Mouse (Mus musculus) liver, embryonic 14.5 days (tissue): ENCODE data around the gene Jph3. TPM values are rescaled to one million over a fixed set of nuclear protein-coding genes. Genes with fewer than 3 reads are reported as not detected.

Experiments used
- ATAC-seq: fragments of 200-750 bp; cut with Nextera tagmentation; 2 replicates; pipeline ENCODE4 v1.8.0; 2017; ENCODE audit warnings: moderate number of reproducible peaks, mild to moderate bottlenecking, moderate library complexity; ENCODE audit not compliant: insufficient read depth
- DNase-seq, 3 experiments: peaks; one replicate each; pipeline ENCODE4 v3.0.0-alpha.2; 2012 to 2013; ENCODE audit warnings: low read depth in 3 of 3, low spot score in 3 of 3
- H3K27ac ChIP-seq: fragments of 300-500 bp; sonication (generic); 2 replicates; pipeline ENCODE4 v1.5.1; 2014; ENCODE audit warnings: moderate library complexity, mild to moderate bottlenecking, control low read depth, inconsistent platforms
- H3K27me3 ChIP-seq: fragments of 300-500 bp; sonication (generic); 2 replicates; pipeline ENCODE4 v1.6.1; 2014; ENCODE audit warnings: mild to moderate bottlenecking, low read length, moderate library complexity; ENCODE audit not compliant: control insufficient read depth, insufficient read depth
- H3K36me3 ChIP-seq: fragments of 300-500 bp; sonication (generic); replicated peaks from 2 replicates; pipeline ENCODE4 v1.6.1; 2014; ENCODE audit warnings: low read depth; ENCODE audit not compliant: control insufficient read depth, insufficient read depth
- H3K4me1 ChIP-seq, 2 experiments: fragments of 200-500 bp in 1 of 2; fragments of 300-500 bp in 1 of 2; sonication (generic) in 1 of 2; replicated peaks; 2 replicates each; pipeline ENCODE4 v1.6.1; 2012 to 2014; ENCODE audit warnings: antibody characterized with exemption in 1 of 2, inconsistent platforms in 1 of 2, low read length in 1 of 2; ENCODE audit not compliant: control insufficient read depth in 2 of 2, insufficient read depth in 2 of 2
- H3K4me2 ChIP-seq: fragments of 300-500 bp; sonication (generic); 2 replicates; pipeline ENCODE4 v1.6.1; 2014; ENCODE audit warnings: low read depth, mild to moderate bottlenecking, control low read depth, moderate library complexity
- H3K4me3 ChIP-seq, 2 experiments: fragments of 200-500 bp in 1 of 2; fragments of 300-500 bp in 1 of 2; sonication (generic) in 1 of 2; 2 replicates each; pipeline ENCODE4 v1.5.1; 2012 to 2014; ENCODE audit warnings: low read depth in 2 of 2, low read length in 2 of 2, mild to moderate bottlenecking in 2 of 2, control low read depth in 1 of 2, inconsistent platforms in 1 of 2, moderate library complexity in 1 of 2; ENCODE audit not compliant: insufficient read depth in 1 of 2
- H3K9ac ChIP-seq: fragments of 300-500 bp; sonication (generic); replicated peaks from 2 replicates; pipeline ENCODE4 v1.6.1; 2014; ENCODE audit warnings: mild to moderate bottlenecking, control low read depth, moderate library complexity
- H3K9me3 ChIP-seq: fragments of 300-500 bp; sonication (generic); 2 replicates; pipeline ENCODE4 v1.6.1; 2016; ENCODE audit warnings: low read length, mixed read lengths; ENCODE audit not compliant: control insufficient read depth
- CTCF ChIP-seq: IDR thresholded peaks from 2 replicates; pipeline ENCODE4 v1.5.1; 2016; ENCODE audit warnings: antibody characterized with exemption, low read depth, control low read depth
- EP300 ChIP-seq: IDR thresholded peaks from 2 replicates; pipeline ENCODE4 v1.6.1; 2016; ENCODE audit warnings: antibody characterized with exemption, low read depth
- WGBS: fragments of 180-500 bp; shearing (Covaris S2); extraction: QIAGEN DNeasy Blood & Tissue Kit; methylation state at CpG from one replicate; pipeline ENCODE4 v1.1.7; 2014; ENCODE audit not compliant: insufficient replicate concordance; 5-methylcytosine and 5-hydroxymethylcytosine counted together
- polyA plus RNA-seq, 2 experiments: library from polyadenylated mRNA; depleted of rRNA in 1 of 2; stranded (reverse) in 1 of 2; unstranded in 1 of 2; fragments of >200 nt; fragmentation: Nextera tagmentation in 1 of 2; extraction: Ambion mirVana in 1 of 2; gene quantifications; 2 replicates each; pipeline versions ENCODE4 v1.2.1 to v1.2.3; 2012 to 2014

The Jph3 gene
- polyA plus RNA-seq, 2 experiments, result not detected

DNA sequence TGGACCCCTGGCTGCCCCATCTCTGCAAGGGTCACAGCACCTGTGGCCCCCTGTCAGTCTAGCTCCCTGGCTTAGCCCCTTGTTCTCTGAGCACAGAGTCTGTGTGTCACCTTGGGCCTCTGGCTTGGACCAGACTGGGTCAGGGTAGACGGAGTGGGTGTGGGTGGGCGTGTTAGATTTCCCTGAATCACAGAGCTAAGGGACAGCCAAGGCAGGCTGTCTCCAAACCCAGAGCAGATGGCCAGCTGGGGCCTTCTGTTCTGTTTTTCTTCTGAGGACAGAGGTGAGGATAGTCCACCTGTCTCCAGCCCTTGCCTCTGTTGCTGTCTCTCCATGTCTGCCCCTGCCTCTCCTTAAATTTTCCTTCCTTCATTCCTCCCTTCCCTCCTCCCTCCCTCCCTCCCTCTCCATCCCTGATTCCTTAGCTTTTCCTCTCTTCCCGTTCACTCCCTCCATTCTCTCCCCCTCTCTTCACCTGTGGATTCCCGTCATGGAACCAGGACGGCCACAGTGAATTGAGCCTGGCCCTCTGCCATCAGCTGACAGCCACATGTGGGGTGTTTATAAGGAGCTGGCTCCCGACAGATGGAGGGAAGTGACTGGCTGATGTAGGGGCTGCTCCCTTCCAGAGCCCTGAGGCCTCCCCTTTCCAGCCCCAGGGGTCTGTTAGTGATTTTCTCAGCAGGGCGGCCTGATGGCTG lies 33.7 kb downstream of the Jph3 start:
- Histone ChIP-seq H3K27me3 (no peaks in the 10 kb centered on the region), H3K9me3 (no peaks in the 10 kb centered on the region), H3K9ac (no peak overlapping the region), H3K4me1 (no peaks in the 10 kb centered on the region), H3K4me3 (no peak overlapping the region), H3K4me2 (no peak overlapping the region), H3K27ac (no peak overlapping the region), H3K36me3 (no peaks in the 10 kb centered on the region)
- TF ChIP-seq EP300, result no peak
- TF ChIP-seq CTCF, result no peak
- ATAC-seq, result no peak
- 48% methylated on average over 7 of the region's 7 CpGs for WGBS
- DNase-seq, result no peak

DNA sequence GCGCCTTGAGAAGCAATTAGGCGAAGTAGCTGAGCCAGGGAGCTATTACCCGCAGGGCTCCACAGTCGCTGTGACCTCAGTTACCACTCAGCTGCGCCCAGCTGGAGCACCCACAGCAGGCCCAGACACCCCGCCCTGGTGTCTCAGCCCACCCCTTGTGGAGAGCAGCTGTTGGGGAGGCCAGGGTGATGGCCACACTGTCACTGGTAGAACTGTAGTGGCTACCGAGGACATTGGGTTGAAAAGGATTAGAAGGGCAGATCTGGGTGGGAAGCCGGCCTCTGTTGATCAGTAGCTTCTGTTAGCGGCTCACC lies 34.2 kb downstream of the Jph3 start:
- Histone ChIP-seq H3K9me3 (no peaks in the 10 kb centered on the region), H3K36me3 (no peaks in the 10 kb centered on the region), H3K27me3 (no peaks in the 10 kb centered on the region), H3K4me2 (no peak overlapping the region), H3K4me1 (no peaks in the 10 kb centered on the region), H3K4me3 (no peak overlapping the region), H3K27ac (no peak overlapping the region), H3K9ac (no peak overlapping the region)
- ATAC-seq, result no peak
- WGBS, result 58% methylated on average over 9 of the region's 9 CpGs
- no peak for TF ChIP-seq CTCF
- TF ChIP-seq EP300, result no peak
- no peak for DNase-seq

DNA sequence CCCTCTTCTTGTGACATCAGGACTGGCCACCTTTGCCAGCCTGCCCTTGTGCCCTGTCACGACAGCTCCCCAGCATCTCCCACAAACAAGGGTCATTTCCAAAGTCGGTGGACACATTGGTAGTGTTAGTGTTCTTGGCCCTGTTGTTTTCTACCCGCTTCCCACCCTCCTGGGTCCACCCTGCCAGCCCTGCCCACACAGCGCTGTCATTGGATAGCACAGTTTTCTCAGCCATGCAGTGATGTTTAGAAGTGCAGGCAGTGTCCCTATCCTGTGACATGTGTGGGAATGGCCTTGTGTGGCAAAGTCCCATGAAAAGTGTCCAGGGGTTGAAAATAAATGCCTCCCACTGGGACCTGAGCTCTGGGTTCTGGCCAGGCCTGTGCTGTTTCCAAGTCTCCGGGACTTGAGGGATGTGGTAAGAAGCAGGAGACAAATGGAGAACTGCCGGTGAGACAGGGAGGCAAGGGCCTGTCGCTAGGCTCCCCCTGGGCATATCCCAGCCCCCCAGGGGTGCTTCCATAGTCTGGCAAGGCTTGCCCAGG lies 36.2 kb downstream of the Jph3 start:
- no peaks in the 10 kb centered on the region for H3K27me3 ChIP-seq
- H3K36me3 ChIP-seq, result no peaks in the 10 kb centered on the region
- ATAC-seq, result no peak
- no peak overlapping the region for H3K27ac ChIP-seq
- TF ChIP-seq EP300, result no peak
- TF ChIP-seq CTCF, result no peak
- no peak overlapping the region for H3K9ac ChIP-seq
- H3K4me3 ChIP-seq, result no peak overlapping the region
- no peaks in the 10 kb centered on the region for H3K9me3 ChIP-seq
- H3K4me2 ChIP-seq, result no peak overlapping the region
- DNase-seq, result no peak
- WGBS, result 62% methylated on average over 7 of the region's 7 CpGs
- no peaks in the 10 kb centered on the region for H3K4me1 ChIP-seq

DNA sequence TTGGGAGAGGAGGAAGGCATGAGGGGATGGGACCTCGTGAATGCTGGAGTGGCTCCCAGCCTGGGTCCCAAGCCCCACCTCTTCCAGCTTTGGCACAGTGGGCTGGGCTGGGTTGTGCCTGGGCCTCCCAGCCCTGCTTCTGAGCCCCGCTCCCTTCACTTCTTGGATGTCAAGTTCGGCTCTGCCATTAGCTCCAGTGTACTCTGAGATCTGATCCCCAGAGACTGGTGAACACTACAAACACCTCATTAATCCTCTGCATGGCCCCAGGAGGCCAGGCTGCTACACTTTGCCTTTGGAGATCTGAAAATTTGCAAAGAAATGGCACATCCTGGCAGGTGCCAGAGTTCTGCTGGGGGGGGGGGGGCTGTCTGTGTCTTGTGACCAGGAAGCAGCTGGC lies 39.7 kb downstream of the Jph3 start:
- H3K9me3 ChIP-seq, result no peaks in the 10 kb centered on the region
- H3K4me2 ChIP-seq, result no peak overlapping the region
- no peaks in the 10 kb centered on the region for H3K4me1 ChIP-seq
- WGBS, result 47% methylated on average over 3 of the region's 3 CpGs
- no peak for ATAC-seq
- DNase-seq, result no peak
- H3K27me3 ChIP-seq, result no peaks in the 10 kb centered on the region
- H3K4me3 ChIP-seq, result no peak overlapping the region
- TF ChIP-seq EP300 (no peak), CTCF (no peak)
- no peak overlapping the region for H3K27ac ChIP-seq
- no peak overlapping the region for H3K9ac ChIP-seq
- H3K36me3 ChIP-seq, result no peaks in the 10 kb centered on the region

DNA sequence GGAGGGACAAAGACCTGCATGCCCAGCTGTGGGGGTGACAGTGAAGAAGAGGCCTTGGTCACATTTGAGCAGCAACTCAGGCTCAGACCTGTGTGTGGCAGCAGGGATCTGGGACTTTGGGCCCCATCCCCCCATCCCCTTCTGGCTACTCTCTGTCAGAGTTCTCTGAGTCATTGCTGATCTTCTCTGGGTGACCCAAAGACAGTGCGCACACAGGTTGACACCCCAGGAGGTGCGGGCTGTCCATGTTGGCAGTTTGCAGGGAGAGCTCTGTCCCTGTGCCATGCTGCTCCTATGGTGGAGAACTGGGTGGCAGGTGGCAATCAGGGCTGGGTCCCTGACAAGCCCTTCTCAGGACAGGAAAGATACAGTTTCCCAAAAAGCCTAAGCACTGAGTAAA lies 40.2 kb downstream of the Jph3 start:
- H3K9me3 ChIP-seq, result no peaks in the 10 kb centered on the region
- no peak overlapping the region for H3K4me2 ChIP-seq
- H3K4me1 ChIP-seq, result no peaks in the 10 kb centered on the region
- no peak overlapping the region for H3K4me3 ChIP-seq
- H3K27ac ChIP-seq, result no peak overlapping the region
- no peaks in the 10 kb centered on the region for H3K36me3 ChIP-seq
- DNase-seq (no peak), ATAC-seq (no peak)
- WGBS, result 69% methylated on average over 2 of the region's 2 CpGs
- H3K9ac ChIP-seq, result no peak overlapping the region
- H3K27me3 ChIP-seq, result no peaks in the 10 kb centered on the region
- TF ChIP-seq EP300 (no peak), CTCF (no peak)
